Comparison of ENCODE assay signal across 14 mouse cellular contexts in the genomic region with DNA sequence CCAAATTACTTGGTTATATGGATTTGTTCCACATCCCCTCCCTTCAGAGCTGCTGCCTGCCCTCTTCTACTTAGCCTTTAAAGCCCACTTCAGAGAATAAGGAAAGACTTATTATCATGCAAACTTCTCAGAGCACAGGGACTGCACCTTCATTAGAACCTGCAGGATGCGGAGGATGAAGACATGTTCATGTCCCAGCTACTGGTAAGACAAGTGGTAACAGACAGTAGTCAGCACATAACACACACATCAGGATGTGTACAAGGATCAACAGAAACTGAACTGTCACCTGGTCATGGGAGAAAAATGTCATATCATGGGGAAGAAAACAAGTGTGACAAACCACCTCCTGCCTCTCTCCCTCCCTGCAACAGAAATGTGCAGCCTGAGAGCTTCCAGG.
"Had no signal": no experiment of that assay in that cellular context is flagged by ENCODE, and none has a peak within 500 bp of the region (broad histone marks: within the 10 kb centered on the region; RNA-seq: fewer than 3 reads in every experiment).

No protein-coding gene starts in this region.

- H3K9me3 ChIP-seq: lung, embryonic 15.5 days; midbrain, embryonic 13.5 days; midbrain, embryonic 15.5 days; neural tube, embryonic 12.5 days had no signal

- ATAC-seq: liver, postnatal 0 days; lung, postnatal 0 days; midbrain, embryonic 13.5 days; midbrain, embryonic 15.5 days had no signal

- H3K4me2 ChIP-seq: lung, embryonic 15.5 days; midbrain, embryonic 11.5 days; midbrain, embryonic 13.5 days; midbrain, embryonic 15.5 days; neural tube, embryonic 12.5 days had no signal

- H3K36me3 ChIP-seq: lung, embryonic 15.5 days; midbrain, embryonic 13.5 days; midbrain, embryonic 15.5 days; neural tube, embryonic 12.5 days had no signal

- H3K9ac ChIP-seq: liver, postnatal 0 days; lung, embryonic 15.5 days; midbrain, embryonic 13.5 days; midbrain, embryonic 15.5 days; neural tube, embryonic 12.5 days had no signal

- H3K4me3 ChIP-seq: lung, embryonic 15.5 days; midbrain, embryonic 13.5 days; midbrain, embryonic 15.5 days; neural tube, embryonic 12.5 days had no signal

- H3K27ac ChIP-seq: lung, embryonic 15.5 days; midbrain, embryonic 13.5 days; neural tube, embryonic 12.5 days had no signal

- DNase-seq: liver, postnatal 0 days; lung, adult 2 months; lung, postnatal 4 days; right cerebral cortex, postnatal 14 days; spleen, adult 18-20 months; thymus, adult 18-20 months; thymus, postnatal 14 days; thymus, postnatal 36 days had no signal

- H3K27me3 ChIP-seq: lung, embryonic 15.5 days; midbrain, embryonic 13.5 days; midbrain, embryonic 15.5 days; neural tube, embryonic 12.5 days had no signal
